Mouse (Mus musculus) monocyte, adult 2 months (primary cell): ENCODE data around the gene Ip6k1.
A peak's percentile ranks its signal among the peaks of the same experiment; 100 is the strongest.

ENCODE experiments used
- DNase-seq, 2 experiments: peaks; one replicate each; pipeline ENCODE4 v3.0.0; 2022; ENCODE audit warnings: low spot score in 2 of 2, low read depth in 1 of 2

Ip6k1 gene

GRCm38 (mm10) chr9:108056361-108057261 lies 54.3 kb downstream of the Ip6k1 start:
- DNase-seq, result no peak

GRCm38 (mm10) chr9:108057262-108057562 lies 54.9 kb downstream of the Ip6k1 start:
- no peak for DNase-seq

GRCm38 (mm10) chr9:108058291-108058690 lies 56.0 kb downstream of the Ip6k1 start:
- no peak for DNase-seq

GRCm38 (mm10) chr9:108062142-108062541 lies 59.8 kb downstream of the Ip6k1 start:
- DNase-seq, result no peak

- no peak for DNase-seq
Observed at GRCm38 (mm10) chr9:108063361-108063760, 61.1 kb downstream of the Ip6k1 start.

- no peak for DNase-seq
Observed at GRCm38 (mm10) chr9:108065491-108066011, 63.2 kb downstream of the Ip6k1 start.

GRCm38 (mm10) chr9:108067199-108067598 lies 64.9 kb downstream of the Ip6k1 start:
- no peak for DNase-seq

- peak; percentile 58 to 72 for DNase-seq
Observed at GRCm38 (mm10) chr9:108067900-108068299, 65.6 kb downstream of the Ip6k1 start.

GRCm38 (mm10) chr9:108069007-108069406 lies 66.7 kb downstream of the Ip6k1 start:
- no peak for DNase-seq

- DNase-seq, result no peak
Observed at GRCm38 (mm10) chr9:108069529-108069928, 67.2 kb downstream of the Ip6k1 start.

GRCm38 (mm10) chr9:108071801-108072200 lies 69.5 kb downstream of the Ip6k1 start:
- no peak for DNase-seq

GRCm38 (mm10) chr9:108072481-108072924 lies 70.2 kb downstream of the Ip6k1 start:
- no peak for DNase-seq

- no peak for DNase-seq
Observed at GRCm38 (mm10) chr9:108073141-108073930, 71.0 kb downstream of the Ip6k1 start.

- no peak for DNase-seq
Observed at GRCm38 (mm10) chr9:108080168-108080567, 77.9 kb downstream of the Ip6k1 start, which contains the start of gene Mst1. Gene Mst1, plus strand, starts transcription at chr9:108080436.

GRCm38 (mm10) chr9:108082549-108082948 lies 80.2 kb downstream of the Ip6k1 start:
- DNase-seq, result no peak

- no peak for DNase-seq
Observed at GRCm38 (mm10) chr9:108082988-108083431, 80.7 kb downstream of the Ip6k1 start, which contains the start of gene Rnf123. Gene Rnf123, minus strand, starts transcription at chr9:108083346.

- DNase-seq, result no peak
Observed at GRCm38 (mm10) chr9:108083561-108083960, 81.3 kb downstream of the Ip6k1 start.

- DNase-seq, result no peak
Observed at GRCm38 (mm10) chr9:108085261-108085660, 83.0 kb downstream of the Ip6k1 start.

- DNase-seq, result no peak
Observed at GRCm38 (mm10) chr9:108090611-108091120, 88.4 kb downstream of the Ip6k1 start.

- no peak for DNase-seq
Observed at GRCm38 (mm10) chr9:108093586-108093985, 91.3 kb downstream of the Ip6k1 start.

GRCm38 (mm10) chr9:108094184-108094941 lies 92.1 kb downstream of the Ip6k1 start, which contains the start of gene Apeh:
Gene Apeh, minus strand, starts transcription at chr9:108094606.
- DNase-seq, result peak; percentile 87 to 93
